Mouse (Mus musculus): Measurements from ENCODE around the gene Uap1. TPM values are rescaled to one million over a fixed set of nuclear protein-coding genes. Genes with fewer than 3 reads are reported as not detected.

Gene Uap1
- total RNA-seq, 2 experiments from 2014 or later, result 52.6 to 65.2 TPM

DNA sequence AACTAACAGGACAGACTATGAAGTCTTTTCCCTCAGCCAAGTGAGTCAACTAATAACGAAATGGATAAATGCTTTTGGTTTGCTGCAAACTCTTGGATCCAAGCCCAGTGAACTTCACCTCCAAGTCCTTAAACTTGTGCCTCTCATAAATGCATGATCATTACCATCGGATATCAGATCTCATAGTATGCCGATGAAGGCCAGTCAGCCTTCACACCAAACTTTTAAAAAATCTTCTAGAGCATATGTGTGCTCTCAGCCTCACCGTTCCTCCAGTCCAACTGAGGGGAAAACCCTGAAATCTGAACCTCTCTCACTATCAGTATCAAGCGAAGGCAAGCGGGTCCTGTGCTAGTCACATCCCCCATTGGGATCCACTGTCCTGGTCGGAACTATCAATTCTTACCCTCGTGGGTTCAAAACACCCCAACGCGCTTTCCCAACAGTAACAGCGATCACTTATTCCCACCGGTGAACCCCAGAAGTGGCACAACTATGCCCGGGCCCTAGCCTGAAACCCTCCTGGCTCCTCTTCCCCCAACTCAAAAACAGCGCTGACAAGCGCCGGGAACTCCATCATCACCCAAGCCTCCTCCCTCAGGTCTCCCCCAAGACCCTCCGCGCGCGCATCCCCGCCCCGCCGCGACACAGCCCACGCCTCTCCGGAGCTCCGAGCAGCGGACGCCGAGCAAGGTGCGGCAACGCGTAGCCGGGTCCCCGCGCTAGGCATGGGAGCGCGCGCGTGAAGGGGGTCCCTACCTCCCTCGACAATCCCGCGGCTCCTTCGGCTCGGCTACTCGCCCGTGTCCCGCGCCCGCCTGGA, 555 bp downstream of the Uap1 start:
- DNase-seq, result peak in 1 of 2 experiments; percentile 44
- intact Hi-C loops (cut with DNase I), result no loop called here

- no peak for DNase-seq
- intact Hi-C loops (cut with DNase I), result no loop called here
Measured at GRCm38 (mm10) chr1:170167781-170168180, 7.0 kb downstream of the Uap1 start.

- intact Hi-C loops (cut with DNase I), result no loop called here
- no peak for DNase-seq
Measured at GRCm38 (mm10) chr1:170164913-170165312, 9.8 kb downstream of the Uap1 start.

GRCm38 (mm10) chr1:170164053-170164614, 10.6 kb downstream of the Uap1 start:
- intact Hi-C loops (cut with DNase I), result no loop called here
- no peak for DNase-seq

DNA sequence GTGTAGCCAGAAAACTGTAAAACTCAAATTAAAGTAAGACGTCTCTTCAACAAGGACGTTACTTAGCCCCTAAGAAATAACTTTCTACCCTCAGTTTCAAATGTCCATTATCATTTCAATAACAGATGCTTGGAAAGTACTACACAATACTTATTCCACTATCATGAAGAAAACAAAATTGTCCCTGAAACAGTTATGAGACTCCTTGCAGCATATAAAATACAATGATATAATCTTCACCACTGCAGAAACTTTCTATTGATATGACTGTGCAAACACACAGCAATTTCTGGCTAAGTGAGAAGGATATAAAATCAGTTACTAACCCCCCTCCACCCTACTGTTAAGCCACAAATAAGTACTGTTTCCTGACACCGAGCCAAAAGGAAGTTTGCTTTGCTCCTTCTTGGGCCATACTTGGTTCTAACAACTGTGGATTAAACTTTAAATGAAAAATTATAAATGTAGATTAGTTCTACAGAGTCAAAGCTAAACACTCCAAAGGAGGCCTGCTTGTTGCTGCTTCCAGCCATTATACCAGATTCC, 11.3 kb downstream of the Uap1 start:
- DNase-seq, result no peak
- intact Hi-C loops (cut with DNase I), result no loop called here

DNA sequence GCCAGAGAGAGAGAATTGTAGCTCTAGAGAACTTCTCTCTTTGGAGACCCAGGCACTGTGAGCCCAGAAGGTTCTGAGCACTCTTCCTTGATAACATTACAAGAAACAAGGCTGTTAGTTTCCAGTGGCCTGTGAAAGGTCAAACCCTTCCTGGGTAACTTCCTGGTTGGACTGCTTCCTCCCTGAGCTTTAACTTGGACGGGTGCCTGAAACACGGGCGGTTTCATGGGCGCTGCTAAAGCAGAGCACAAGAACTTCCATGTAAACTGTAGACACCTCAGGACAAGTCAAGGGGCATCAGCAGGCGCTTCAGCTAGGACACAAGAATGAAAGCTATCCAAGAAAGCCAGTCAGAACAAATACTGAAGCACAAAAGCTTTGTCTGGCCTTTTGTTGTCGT, 12.9 kb downstream of the Uap1 start:
- peak; percentile 60 to 67 for DNase-seq
- intact Hi-C loops (cut with DNase I), result no loop called here

GRCm38 (mm10) chr1:170160397-170160938, 14.3 kb downstream of the Uap1 start:
- DNase-seq, result peak in 1 of 2 experiments; percentile 25
- intact Hi-C loops (cut with DNase I), result no loop called here

DNA sequence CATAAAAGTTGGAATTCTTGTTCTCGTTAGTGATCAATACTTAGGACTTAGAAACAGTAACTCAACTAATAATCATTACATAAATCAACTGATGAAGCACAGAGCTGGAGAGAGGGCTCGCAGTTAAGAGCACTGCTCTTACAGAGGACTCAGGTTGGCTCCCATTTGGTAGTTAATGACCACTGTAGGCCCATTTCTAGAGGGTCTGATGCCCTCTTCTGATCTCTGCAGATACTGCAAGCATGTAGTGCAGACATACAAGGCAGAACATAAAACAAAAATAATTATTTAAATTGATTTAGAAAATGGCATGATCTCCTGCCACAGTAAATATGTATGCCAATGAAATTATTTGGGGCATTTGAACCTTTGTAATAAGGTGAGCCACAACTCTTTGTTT, 15.1 kb downstream of the Uap1 start:
- no peak for DNase-seq
- intact Hi-C loops (cut with DNase I), result no loop called here

GRCm38 (mm10) chr1:170155761-170156160, 19.0 kb downstream of the Uap1 start:
- no peak for DNase-seq
- intact Hi-C loops (cut with DNase I), result no loop called here

- intact Hi-C loops (cut with DNase I), result no loop called here
- DNase-seq, result no peak
Measured at GRCm38 (mm10) chr1:170155298-170155697, 19.5 kb downstream of the Uap1 start.

DNA sequence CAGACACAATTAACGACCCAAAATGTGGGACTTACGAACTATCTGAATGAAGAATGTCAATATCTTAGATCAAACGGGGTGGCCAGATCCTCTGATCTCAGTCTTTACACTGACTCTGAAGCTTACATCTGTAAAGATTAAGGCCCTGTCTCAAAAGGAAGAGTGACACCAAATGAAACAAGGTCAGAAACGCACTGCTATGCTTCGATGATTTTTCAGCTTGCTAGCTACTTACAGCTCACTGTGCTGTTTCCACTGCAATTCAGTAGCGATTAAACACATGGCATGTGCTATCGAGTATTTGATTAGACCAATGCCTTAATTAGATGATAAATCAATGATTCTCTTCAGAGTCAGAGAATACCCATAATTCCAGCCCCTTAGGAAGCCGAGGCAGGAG, 20.8 kb downstream of the Uap1 start:
- DNase-seq, result no peak
- intact Hi-C loops (cut with DNase I), result loop anchor here (5.0 kb wide), 1 partner anchor 48 kb away; no protein-coding TSS in a partner anchor

- no peak for DNase-seq
- intact Hi-C loops (cut with DNase I), result loop anchor here (5.0 kb wide), 1 partner anchor 50 kb away; no protein-coding TSS in a partner anchor
Measured at GRCm38 (mm10) chr1:170152552-170152951, 22.2 kb downstream of the Uap1 start.

GRCm38 (mm10) chr1:170150870-170151269, 23.9 kb downstream of the Uap1 start:
- intact Hi-C loops (cut with DNase I), result loop anchor here (5.0 kb wide), 1 partner anchor 51 kb away; no protein-coding TSS in a partner anchor
- no peak for DNase-seq

GRCm38 (mm10) chr1:170149756-170150155, 25.0 kb downstream of the Uap1 start:
- no peak for DNase-seq
- intact Hi-C loops (cut with DNase I), result loop anchor here (5.0 kb wide), 1 partner anchor 53 kb away; no protein-coding TSS in a partner anchor

DNA sequence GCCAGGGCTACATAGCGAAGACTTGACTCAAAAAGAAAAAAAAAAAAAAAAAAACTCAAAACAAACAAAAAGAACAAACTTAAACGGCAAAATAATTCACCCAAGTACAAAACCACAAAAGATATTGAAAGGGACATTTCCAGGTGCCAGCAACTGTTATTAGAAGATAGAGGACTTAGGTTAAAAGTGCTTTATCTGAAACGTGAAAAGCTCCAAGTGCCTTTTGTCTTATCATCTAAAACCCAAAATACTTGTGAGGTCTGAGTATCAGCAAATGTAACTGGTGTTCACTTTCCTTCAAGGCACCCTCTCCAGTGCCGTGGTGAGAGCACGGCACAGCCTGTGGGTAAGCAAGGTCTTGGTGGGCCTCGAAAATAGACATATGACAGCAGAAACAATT, 26.2 kb downstream of the Uap1 start:
- intact Hi-C loops (cut with DNase I), result no loop called here
- no peak for DNase-seq

- DNase-seq, result no peak
- intact Hi-C loops (cut with DNase I), result no loop called here
Measured at GRCm38 (mm10) chr1:170147651-170148448, 26.9 kb downstream of the Uap1 start.

DNA sequence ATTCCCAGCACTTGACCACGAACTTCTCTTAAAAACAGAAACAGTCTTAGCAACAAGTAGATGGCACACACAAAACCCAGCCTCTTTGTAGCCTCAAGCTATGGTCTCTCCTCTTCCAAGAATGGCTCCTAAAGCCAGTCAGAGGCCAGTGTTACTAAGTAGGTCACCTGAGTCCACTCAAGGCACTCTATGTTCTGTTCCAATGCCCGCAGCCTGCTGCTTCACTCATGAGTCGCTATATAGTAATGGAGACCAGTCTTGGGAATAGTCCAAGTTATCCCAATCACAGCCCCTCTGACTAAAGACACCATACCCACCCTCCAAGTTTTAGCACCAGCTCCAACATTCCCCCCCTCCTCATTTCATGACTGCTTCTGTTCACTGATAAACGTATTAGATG, 29.2 kb downstream of the Uap1 start:
- intact Hi-C loops (cut with DNase I), result no loop called here
- DNase-seq, result no peak

- intact Hi-C loops (cut with DNase I), result no loop called here
- DNase-seq, result no peak
Measured at GRCm38 (mm10) chr1:170142256-170142871, 32.4 kb downstream of the Uap1 start.

DNA sequence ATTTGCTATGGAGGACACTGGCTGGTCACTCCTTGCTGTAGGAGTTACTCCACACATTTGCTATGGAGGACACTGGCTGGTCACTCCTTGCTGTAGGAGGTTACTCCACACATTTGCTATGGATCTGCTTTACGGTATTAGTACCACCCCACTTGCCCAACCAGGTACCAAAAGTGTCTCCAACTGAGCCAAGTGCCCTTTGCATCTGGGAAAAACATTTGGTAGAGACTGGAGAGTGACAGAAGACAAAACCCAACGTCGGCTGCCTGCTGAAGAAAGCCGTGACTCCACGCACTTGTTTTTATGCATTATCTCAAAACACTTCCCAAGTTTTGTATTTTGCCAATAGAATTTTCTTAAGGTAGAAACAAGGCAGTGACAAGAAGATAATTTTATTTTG, 33.1 kb downstream of the Uap1 start:
- DNase-seq, result no peak
- intact Hi-C loops (cut with DNase I), result no loop called here

GRCm38 (mm10) chr1:170136351-170137009, 38.3 kb downstream of the Uap1 start:
- intact Hi-C loops (cut with DNase I), result loop anchor here (1.0 to 5.0 kb wide), 6 partner anchors 39 to 609 kb away; partner anchors contain the start of gene Hsd17b7
- DNase-seq, result peak; percentile 68 to 74
